Mouse (Mus musculus): ENCODE measurements around the gene Dop1b. TPM values are rescaled to one million over a fixed set of nuclear protein-coding genes. Genes with fewer than 3 reads are reported as not detected.
A peak's percentile ranks its signal among the peaks of the same experiment; 100 is the strongest.
"Not testable (repeated sequence)": the region's sequence is repeated elsewhere in the genome, so short reads cannot be mapped to it uniquely, and the experiment has no call there.

Dop1b gene
- polyA plus RNA-seq, 1 experiment: 13.4 TPM

DNA sequence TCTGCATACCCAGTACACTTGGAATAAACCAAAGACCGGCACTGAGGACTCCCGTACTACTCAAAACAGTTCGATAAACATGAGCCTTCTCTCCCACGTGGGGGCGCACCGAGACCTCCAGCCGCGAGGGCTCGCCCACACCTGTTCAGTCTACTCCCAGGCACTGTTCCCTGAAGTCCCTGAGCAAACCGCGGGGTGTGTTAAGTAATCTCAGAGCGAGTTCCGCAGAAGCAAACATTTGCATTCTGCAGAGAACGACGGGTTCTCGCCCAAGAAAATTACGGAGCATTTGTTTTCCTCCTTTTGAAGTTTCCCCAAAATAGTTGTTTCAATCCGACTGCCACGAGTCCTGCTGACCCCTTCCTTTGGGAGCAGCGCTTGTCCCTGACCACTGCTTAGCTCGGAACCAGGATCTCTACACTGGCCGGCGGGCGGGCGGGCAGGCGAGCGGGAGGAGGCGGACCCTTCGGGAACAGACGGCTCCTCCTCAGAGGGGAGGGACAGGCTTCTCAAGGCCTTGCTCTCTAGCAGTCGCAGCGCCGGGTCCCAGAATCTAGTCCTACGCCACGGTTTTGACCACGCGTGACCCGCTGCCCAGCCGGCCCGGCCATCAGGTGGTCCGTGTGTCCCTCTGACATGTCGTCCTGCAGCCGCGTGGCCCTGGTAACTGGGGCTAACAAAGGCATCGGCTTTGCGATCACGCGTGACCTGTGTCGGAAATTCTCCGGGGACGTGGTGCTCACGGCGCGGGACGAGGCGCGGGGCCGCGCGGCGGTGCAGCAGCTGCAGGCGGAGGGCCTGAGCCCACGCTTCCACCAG, 28.8 kb upstream of the Dop1b start, which contains the start of gene Cbr3:
Gene Cbr3 (plus strand): TSS at position 527 of the 819 bp plus-strand sequence.
- Histone ChIP-seq H3K4me3 (peak within 1 kb of the TSS; percentile 30), H3K79me2 (ENCODE audit: control insufficient read depth, insufficient read depth) (no peaks in the 10 kb centered on the region), H3K4me2 (ENCODE audit: low read depth) (peak within 1 kb of the TSS; percentile 99), H3K27me3 (ENCODE audit: control insufficient read depth, insufficient read depth, insufficient read length) (peaks cover under 1% of the 10 kb centered on the region), H3K36me3 (ENCODE audit: control insufficient read depth, insufficient read depth) (no peaks in the 10 kb centered on the region), H3ac (ENCODE audit: control insufficient read depth, insufficient read length) (peak within 1 kb of the TSS; percentile 33)
- TF ChIP-seq USF1 (IDR thresholded peaks at IDR 0.05; ENCODE audit: low read depth) (no peak), MYOD1 (IDR thresholded peaks at IDR 0.05; ENCODE audit: control insufficient read depth in 1 of 3, insufficient read length in 2 of 3, low read depth in 2 of 3) (peak in 2 of 3 experiments; percentile 80 to 86), TCF3 (IDR thresholded peaks at IDR 0.05; ENCODE audit: insufficient read length, low read depth) (no peak), MYOG (IDR thresholded peaks at IDR 0.05; ENCODE audit: control insufficient read depth in 1 of 3, insufficient read depth in 1 of 3, insufficient read length in 2 of 3, low read depth in 2 of 3) (peak in 2 of 3 experiments; percentile 52 to 82), E2F4 (IDR thresholded peaks at IDR 0.05; ENCODE audit: insufficient read depth) (no peak), SRF (IDR thresholded peaks at IDR 0.05; ENCODE audit: control insufficient read depth, insufficient read length, low read depth) (no peak), POLR2A (IDR thresholded peaks at IDR 0.05; ENCODE audit: insufficient read length, low read depth) (peak; percentile 58)

DNA sequence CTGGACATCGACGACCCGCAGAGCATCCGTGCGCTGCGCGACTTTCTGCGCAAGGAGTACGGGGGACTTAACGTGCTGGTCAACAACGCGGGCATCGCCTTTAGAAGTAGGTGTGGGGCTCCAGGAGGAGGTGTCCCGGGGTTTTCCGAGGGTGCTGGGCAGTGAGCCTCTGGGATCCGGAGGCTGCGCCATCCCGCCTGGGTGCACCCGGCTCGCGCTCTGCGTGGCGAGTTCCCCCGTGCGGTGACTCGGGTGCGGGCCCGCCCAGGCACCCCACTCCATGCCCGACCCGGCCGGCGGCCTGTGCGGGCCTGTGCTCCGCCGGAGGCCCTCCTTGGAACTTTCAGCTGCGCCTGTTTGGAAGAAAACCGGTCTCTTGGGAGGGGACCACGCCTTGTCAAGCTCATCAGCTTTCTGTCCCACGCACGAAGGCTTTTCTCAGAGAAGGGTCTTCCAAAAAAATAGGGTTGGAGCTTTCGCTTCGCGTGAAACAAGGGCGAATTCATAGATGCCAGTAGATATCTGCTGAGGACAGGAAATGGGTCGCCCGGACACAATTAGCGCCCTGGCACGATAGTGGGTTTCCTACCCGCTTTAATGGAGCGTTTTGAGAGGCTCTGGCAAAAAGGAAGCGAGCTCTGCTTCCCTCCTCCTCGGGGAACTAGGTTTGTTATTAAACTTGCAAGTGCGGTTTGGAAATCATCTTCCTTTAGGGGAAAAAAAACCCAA, 28.0 kb upstream of the Dop1b start:
- Histone ChIP-seq H3ac (ENCODE audit: control insufficient read depth, insufficient read length) (peak overlapping the region; percentile 33), H3K4me3 (peak overlapping the region; percentile 30), H3K79me2 (ENCODE audit: control insufficient read depth, insufficient read depth) (no peaks in the 10 kb centered on the region), H3K27me3 (ENCODE audit: control insufficient read depth, insufficient read depth, insufficient read length) (no peaks in the 10 kb centered on the region), H3K4me2 (ENCODE audit: low read depth) (peak overlapping the region; percentile 99), H3K36me3 (ENCODE audit: control insufficient read depth, insufficient read depth) (no peaks in the 10 kb centered on the region)
- TF ChIP-seq MYOG (IDR thresholded peaks at IDR 0.05; ENCODE audit: control insufficient read depth in 1 of 3, insufficient read depth in 1 of 3, insufficient read length in 2 of 3, low read depth in 2 of 3) (no peak), REST (IDR thresholded peaks at IDR 0.05; ENCODE audit: insufficient read depth, insufficient read length) (no peak), POLR2A (IDR thresholded peaks at IDR 0.05; ENCODE audit: insufficient read length, low read depth) (no peak), E2F4 (IDR thresholded peaks at IDR 0.05; ENCODE audit: insufficient read depth) (no peak), TCF12 (IDR thresholded peaks at IDR 0.05; ENCODE audit: insufficient read depth, poor library complexity, severe bottlenecking) (no peak), MAX (IDR thresholded peaks at IDR 0.05; ENCODE audit: low read depth) (no peak), USF1 (IDR thresholded peaks at IDR 0.05; ENCODE audit: low read depth) (no peak), CEBPB (IDR thresholded peaks at IDR 0.05; ENCODE audit: insufficient read depth, poor library complexity, severe bottlenecking) (no peak), MYOD1 (IDR thresholded peaks at IDR 0.05; ENCODE audit: control insufficient read depth in 1 of 3, insufficient read length in 2 of 3, low read depth in 2 of 3) (no peak), POLR2AphosphoS2 (IDR thresholded peaks at IDR 0.05; ENCODE audit: insufficient read length, low read depth) (no peak), SRF (IDR thresholded peaks at IDR 0.05; ENCODE audit: control insufficient read depth, insufficient read length, low read depth) (no peak), TCF3 (IDR thresholded peaks at IDR 0.05; ENCODE audit: insufficient read length, low read depth) (no peak)

DNA sequence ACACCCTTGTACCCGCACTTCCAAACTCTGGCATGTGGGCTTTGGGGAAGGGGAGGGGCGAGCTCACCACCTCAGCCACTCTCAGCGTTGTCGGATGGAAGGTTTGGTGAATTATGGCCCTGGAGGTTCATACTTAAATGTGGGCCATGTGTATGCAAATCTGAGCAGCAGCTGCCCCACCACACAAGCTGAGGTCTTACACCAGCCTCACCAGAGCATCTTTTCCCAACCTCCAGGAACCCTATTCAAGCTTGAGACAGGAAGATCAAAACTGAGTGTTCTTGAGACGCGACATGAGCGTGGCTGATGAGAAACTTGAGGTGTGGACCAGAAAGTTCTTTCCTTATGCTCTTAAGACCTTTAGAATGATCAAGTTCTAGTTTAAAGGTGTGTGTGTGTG, 27.3 kb upstream of the Dop1b start:
- TF ChIP-seq POLR2A (IDR thresholded peaks at IDR 0.05; ENCODE audit: insufficient read length, low read depth) (no peak), MYOD1 (IDR thresholded peaks at IDR 0.05; ENCODE audit: control insufficient read depth in 1 of 3, insufficient read length in 2 of 3, low read depth in 2 of 3) (no peak), CEBPB (IDR thresholded peaks at IDR 0.05; ENCODE audit: insufficient read depth, poor library complexity, severe bottlenecking) (no peak), MAX (IDR thresholded peaks at IDR 0.05; ENCODE audit: low read depth) (no peak)
- H3K79me2 ChIP-seq (ENCODE audit: control insufficient read depth, insufficient read depth): no peaks in the 10 kb centered on the region
- peak overlapping the region; percentile 99 for H3K4me2 ChIP-seq (ENCODE audit: low read depth)
- H3K27me3 ChIP-seq (ENCODE audit: control insufficient read depth, insufficient read depth, insufficient read length): no peaks in the 10 kb centered on the region
- no peaks in the 10 kb centered on the region for H3K36me3 ChIP-seq (ENCODE audit: control insufficient read depth, insufficient read depth)
- H3ac ChIP-seq (ENCODE audit: control insufficient read depth, insufficient read length): no peak overlapping the region
- peak overlapping the region; percentile 30 for H3K4me3 ChIP-seq

DNA sequence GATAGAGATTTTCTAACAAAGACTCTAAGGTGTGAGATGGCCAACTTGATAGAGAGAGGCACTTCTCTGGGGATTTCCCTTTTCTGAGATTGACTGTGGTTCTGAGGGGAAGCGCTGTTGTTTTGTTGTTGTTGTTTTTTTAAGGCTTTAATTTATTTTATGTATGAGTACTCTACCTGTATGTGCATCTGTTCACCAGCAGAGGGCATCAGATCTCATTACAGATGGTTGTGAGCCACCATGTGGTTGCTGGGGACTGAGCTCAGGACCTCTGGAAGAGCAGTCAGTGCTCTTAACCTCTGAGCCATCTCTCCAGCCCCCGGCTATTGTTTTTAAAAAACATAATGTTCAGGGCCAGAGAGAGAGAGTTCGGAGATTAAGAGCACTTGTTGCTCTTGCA, 25.9 kb upstream of the Dop1b start:
- H3K4me2 ChIP-seq (ENCODE audit: low read depth); H3K27me3 ChIP-seq (ENCODE audit: control insufficient read depth, insufficient read depth, insufficient read length); H3K79me2 ChIP-seq (ENCODE audit: control insufficient read depth, insufficient read depth); H3K4me3 ChIP-seq; H3K36me3 ChIP-seq (ENCODE audit: control insufficient read depth, insufficient read depth); H3ac ChIP-seq (ENCODE audit: control insufficient read depth, insufficient read length): not testable (repeated sequence)

DNA sequence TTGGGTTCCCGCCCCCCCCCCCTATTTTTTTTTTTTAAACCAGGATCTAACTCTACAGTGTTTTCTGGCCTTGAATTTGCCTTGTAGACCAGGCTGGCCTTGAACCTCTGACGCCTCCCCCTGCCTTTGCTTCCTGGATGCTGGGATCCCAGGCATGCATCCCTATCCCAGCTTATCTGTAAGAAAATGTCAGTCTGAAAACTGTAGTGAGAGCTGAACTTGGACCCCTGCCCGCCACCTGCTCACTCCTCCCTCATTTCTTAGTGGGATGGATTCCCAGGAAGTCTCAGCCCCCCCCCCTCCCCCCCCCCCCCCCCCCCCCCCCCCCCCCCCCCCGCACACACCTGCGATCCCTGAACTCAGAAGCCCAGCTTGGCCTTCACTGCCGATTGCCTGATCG, 25.3 kb upstream of the Dop1b start:
- Histone ChIP-seq H3ac (ENCODE audit: control insufficient read depth, insufficient read length) (no peak overlapping the region), H3K4me2 (ENCODE audit: low read depth) (no peak overlapping the region), H3K79me2 (ENCODE audit: control insufficient read depth, insufficient read depth) (no peaks in the 10 kb centered on the region), H3K4me3 (no peak overlapping the region), H3K36me3 (ENCODE audit: control insufficient read depth, insufficient read depth) (no peaks in the 10 kb centered on the region), H3K27me3 (ENCODE audit: control insufficient read depth, insufficient read depth, insufficient read length) (no peaks in the 10 kb centered on the region)
- TF ChIP-seq USF1 (IDR thresholded peaks at IDR 0.05; ENCODE audit: low read depth): no peak
- no peak for TF ChIP-seq TCF12 (IDR thresholded peaks at IDR 0.05; ENCODE audit: insufficient read depth, poor library complexity, severe bottlenecking)
- TF ChIP-seq MYOG (IDR thresholded peaks at IDR 0.05; ENCODE audit: control insufficient read depth in 1 of 3, insufficient read depth in 1 of 3, insufficient read length in 2 of 3, low read depth in 2 of 3): no peak
- no peak for TF ChIP-seq TCF3 (IDR thresholded peaks at IDR 0.05; ENCODE audit: insufficient read length, low read depth)
- no peak for TF ChIP-seq E2F4 (IDR thresholded peaks at IDR 0.05; ENCODE audit: insufficient read depth)
- TF ChIP-seq MAX (IDR thresholded peaks at IDR 0.05; ENCODE audit: low read depth): no peak

Measured in myocyte (in vitro differentiated cells).